Comparison of ENCODE assay signal across 15 mouse cellular contexts in the genomic region with DNA sequence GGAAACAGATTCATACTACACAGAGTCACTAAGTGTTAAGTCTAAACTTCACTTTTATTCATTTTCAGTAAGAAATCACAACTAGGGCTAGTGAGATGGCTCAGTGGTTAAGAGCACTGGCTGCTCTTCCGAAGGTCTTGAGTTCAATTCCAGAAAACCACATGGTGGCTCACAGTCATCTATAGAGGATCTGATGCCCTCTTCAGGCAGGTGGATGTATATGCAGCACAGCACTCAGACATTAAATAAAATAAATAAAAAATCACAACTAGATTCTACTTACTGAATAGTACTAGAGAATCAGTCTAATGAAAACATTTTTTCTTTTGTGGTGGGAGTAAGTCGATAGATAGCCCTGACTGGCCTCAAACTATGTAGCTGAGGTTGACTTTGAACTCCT. TPM values are rescaled to one million over a fixed set of nuclear protein-coding genes. Genes with fewer than 3 reads are reported as not detected.
A peak's percentile ranks its signal among the peaks of the same experiment; 100 is the strongest.
DNase-seq lines count a peak whose midpoint lies in the region; ATAC-seq and TF ChIP-seq lines count a peak whose summit lies in the region.
"Had no signal": no experiment of that assay in that cellular context is flagged by ENCODE, and none has a peak within 500 bp of the region (broad histone marks: within the 10 kb centered on the region; RNA-seq: fewer than 3 reads in every experiment).

No protein-coding gene starts in this region.

- H3K9me3 ChIP-seq in liver, embryonic 14.5 days (ENCODE audit: control insufficient read depth, low read length): no peaks in the 10 kb centered on the region
- no peaks in the 10 kb centered on the region for H3K9me3 ChIP-seq in heart, embryonic 10.5 days
- H3K9me3 ChIP-seq: forebrain, embryonic 13.5 days; limb, embryonic 13.5 days; megakaryocyte, embryonic 14.5 days had no signal

- no peaks in the 10 kb centered on the region for H3K27me3 ChIP-seq in liver, embryonic 14.5 days (ENCODE audit: control insufficient read depth, insufficient read depth, low read length)
- H3K27me3 ChIP-seq in heart, embryonic 10.5 days (ENCODE audit: insufficient read depth, poor library complexity, severe bottlenecking): no peaks in the 10 kb centered on the region
- H3K27me3 ChIP-seq: forebrain, embryonic 13.5 days; limb, embryonic 13.5 days; megakaryocyte, embryonic 14.5 days had no signal

- WGBS in liver, embryonic 14.5 days (ENCODE audit: insufficient replicate concordance): 43% methylated on average over 2 of the region's 2 CpGs
- 68% methylated on average over 2 of the region's 2 CpGs for WGBS in heart, embryonic 10.5 days

- peaks cover 0 to 1% of the 10 kb centered on the region in 2 experiments; a peak in 1 of 4 replicates for H3K4me1 ChIP-seq in liver, embryonic 14.5 days (replicated peaks; ENCODE audit: control insufficient read depth in 2 of 2, insufficient read depth in 2 of 2, low read length in 1 of 2)
- no peaks in the 10 kb centered on the region for H3K4me1 ChIP-seq in heart, embryonic 10.5 days
- H3K4me1 ChIP-seq: limb, embryonic 13.5 days had no signal

- ATAC-seq in liver, embryonic 14.5 days (ENCODE audit: insufficient read depth): no peak
- ATAC-seq in megakaryocyte, adult 5-6 weeks (ENCODE audit: poor library complexity, severe bottlenecking): peak; percentile 66
- ATAC-seq: forebrain, embryonic 13.5 days had no signal

- no peak overlapping the region for H3K9ac ChIP-seq in liver, embryonic 14.5 days (replicated peaks)
- H3K9ac ChIP-seq: forebrain, embryonic 13.5 days; limb, embryonic 13.5 days had no signal

- no peak for TF ChIP-seq EP300 in liver, embryonic 14.5 days (IDR thresholded peaks at IDR 0.05; ENCODE audit: low read depth)

- H3K27ac ChIP-seq in liver, embryonic 14.5 days: no peak overlapping the region
- H3K27ac ChIP-seq in heart, embryonic 10.5 days: no peak overlapping the region
- H3K27ac ChIP-seq: forebrain, embryonic 13.5 days; limb, embryonic 13.5 days had no signal

- H3K4me2 ChIP-seq in liver, embryonic 14.5 days (ENCODE audit: low read depth): no peak overlapping the region
- H3K4me2 ChIP-seq: forebrain, embryonic 13.5 days; limb, embryonic 13.5 days had no signal

- TF ChIP-seq CTCF in liver, embryonic 14.5 days (IDR thresholded peaks at IDR 0.05; ENCODE audit: low read depth): peak; percentile 56

- no peak for DNase-seq in liver, embryonic 14.5 days (ENCODE audit: low read depth in 3 of 3, low spot score in 3 of 3)
- DNase-seq in liver (no peak), R1 (ENCODE audit: low read depth, low spot score) (peak; percentile 58)
- peak; percentile 69 for DNase-seq in CD4-positive, CD25-positive, alpha-beta regulatory T cell, adult 2 months (ENCODE audit: low read depth, low spot score)
- no peak for DNase-seq in right cerebral cortex, postnatal 25 days
- no peak for DNase-seq in heart, embryonic 10.5 days (ENCODE audit: low spot score)
- DNase-seq in thymus, postnatal 4 days: no peak
- DNase-seq: adrenal gland, postnatal 36 days; cerebellum, adult 11-12 months; gastrocnemius, postnatal 25 days; kidney, adult 2 months had no signal

- no peak overlapping the region for H3K4me3 ChIP-seq in liver, embryonic 14.5 days (ENCODE audit: insufficient read depth in 1 of 2, low read depth in 2 of 2, low read length in 2 of 2)
- no peak overlapping the region for H3K4me3 ChIP-seq in heart, embryonic 10.5 days
- H3K4me3 ChIP-seq: forebrain, embryonic 13.5 days; limb, embryonic 13.5 days; megakaryocyte, embryonic 14.5 days had no signal

- no peaks in the 10 kb centered on the region for H3K36me3 ChIP-seq in liver, embryonic 14.5 days (replicated peaks; ENCODE audit: control insufficient read depth, insufficient read depth, low read depth)
- H3K36me3 ChIP-seq in heart, embryonic 10.5 days: no peaks in the 10 kb centered on the region
- H3K36me3 ChIP-seq: limb, embryonic 13.5 days had no signal

RNA-seq across cellular contexts. Expression of gene Eif3j1, which starts 6.1 kb away (rescaled TPM):
- polyA plus RNA-seq in liver, embryonic 14.5 days (2012; rRNA removed): 9.3 and 13.7 TPM in 2 replicates
- 7.2 and 8.7 TPM in 2 replicates for polyA plus RNA-seq in liver, embryonic 14.5 days (2014; fragmentation: Nextera tagmentation; extraction: Ambion mirVana)
- 14.5 and 15.3 TPM in 2 replicates for total RNA-seq in megakaryocyte, adult 5-6 weeks (2015)
- total RNA-seq in megakaryocyte, adult 5-6 weeks (2017): 16.4 and 17.2 TPM in 2 replicates
- polyA plus RNA-seq in heart, embryonic 10.5 days (2016; fragmentation: Nextera tagmentation; extraction: Ambion mirVana): 13.2 and 16.2 TPM in 2 replicates

Comparison
In these comparisons a context has a peak if more than half of its experiments do, and no peak if none do; other contexts are left out.
1. DNase-seq: peak in CD4-positive, CD25-positive, alpha-beta regulatory T cell, adult 2 months (single experiment) and R1 (single experiment); none in liver, embryonic 14.5 days (0 of 3), liver (single experiment), right cerebral cortex, postnatal 25 days (single experiment), heart, embryonic 10.5 days (single experiment) and thymus, postnatal 4 days (single experiment).